Mouse (Mus musculus): Measurements from ENCODE around the gene Atp5l. TPM values are rescaled to one million over a fixed set of nuclear protein-coding genes. Genes with fewer than 3 reads are reported as not detected.

The Atp5l gene
- polyA plus RNA-seq, 1 experiment from 2014 or later = 863 TPM

GRCm38 (mm10) chr9:44890122-44890521 lies 30.4 kb downstream of the Atp5l start:
- Histone ChIP-seq H3K27ac (no peak overlapping the region), H3K9me3 (no peaks in the 10 kb centered on the region), H3K4me3 (no peak overlapping the region), H3K9ac (no peak overlapping the region), H3K4me2 (no peak overlapping the region), H3K4me1 (replicated peaks) (no peaks in the 10 kb centered on the region), H3K36me3 (no peaks in the 10 kb centered on the region), H3K27me3 (peaks cover 13% of the 10 kb centered on the region; the same call in 1 of the 2 replicates)
- WGBS = 71% methylated on average over 2 of the region's 2 CpGs
- no peak for ATAC-seq (ENCODE audit: low FRiP score)

DNA sequence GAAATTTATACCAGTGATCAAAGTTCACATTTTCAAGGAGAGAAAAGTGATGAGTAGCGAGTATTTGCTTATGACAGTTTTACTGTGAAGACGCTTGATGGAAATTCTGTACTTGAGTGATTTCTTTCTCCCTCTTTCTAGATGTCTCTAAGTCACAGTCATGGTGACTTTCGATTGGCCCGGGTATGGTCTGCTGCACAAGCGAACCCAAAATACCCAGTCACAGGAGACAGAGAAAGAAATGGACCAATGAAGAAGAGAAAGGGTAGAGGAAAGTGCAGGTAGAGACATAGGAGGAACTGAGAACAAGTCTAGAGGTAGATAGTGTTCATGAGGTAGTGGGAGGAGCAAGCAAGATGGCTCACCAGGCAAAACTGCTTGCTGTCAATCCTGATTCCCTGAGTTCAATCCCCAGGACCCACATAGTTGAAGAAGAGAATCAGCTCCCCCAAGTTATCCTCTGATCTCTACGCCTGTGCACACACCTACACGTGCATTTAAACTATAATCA lies 32.4 kb downstream of the Atp5l start:
- 87% methylated on average over 7 of the region's 7 CpGs for WGBS
- H3K4me3 ChIP-seq = no peak overlapping the region
- H3K4me2 ChIP-seq = no peak overlapping the region
- H3K4me1 ChIP-seq (replicated peaks) = peaks cover 3% of the 10 kb centered on the region; the same call in 1 of the 2 replicates
- no peak for ATAC-seq (ENCODE audit: low FRiP score)
- H3K9me3 ChIP-seq = no peaks in the 10 kb centered on the region
- H3K36me3 ChIP-seq = no peaks in the 10 kb centered on the region
- H3K27ac ChIP-seq = no peak overlapping the region
- H3K9ac ChIP-seq = no peak overlapping the region
- 0 out of 2 replicates have a peak, but pooled peaks cover 10% of the 10 kb centered on the region for H3K27me3 ChIP-seq

DNA sequence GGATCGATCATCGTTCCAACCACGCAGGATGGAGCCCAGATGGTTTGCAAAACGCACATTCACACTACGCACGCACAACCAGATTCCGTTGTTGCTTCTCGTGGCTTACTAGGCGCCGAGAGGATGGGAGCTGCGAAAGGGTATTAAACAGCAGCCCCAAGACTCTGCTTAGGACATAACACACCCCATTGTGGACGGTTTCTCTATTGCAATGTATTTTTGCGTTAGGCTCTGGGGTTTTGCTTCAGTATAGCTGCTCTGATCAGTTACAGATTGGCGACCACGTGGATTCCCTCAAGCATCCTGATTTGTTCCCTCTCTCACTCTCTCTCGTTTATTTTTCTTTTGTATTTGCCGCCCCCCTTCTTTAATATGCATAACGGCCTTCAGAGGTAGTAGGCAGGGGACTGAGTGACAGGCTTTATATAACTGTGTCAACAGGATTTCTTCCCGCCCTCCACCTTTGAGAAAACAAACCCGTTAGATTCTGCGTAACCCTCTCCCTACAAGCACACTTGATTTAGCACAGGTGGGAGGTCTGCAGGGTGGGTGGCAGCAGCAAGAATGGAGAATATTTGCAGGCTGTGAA lies 37.5 kb downstream of the Atp5l start:
- under 1% methylated on average over 21 of the region's 21 CpGs for WGBS
- H3K36me3 ChIP-seq = no peaks in the 10 kb centered on the region

GRCm38 (mm10) chr9:44882436-44882980 lies 38.0 kb downstream of the Atp5l start:
- Histone ChIP-seq H3K27me3 (0 out of 2 replicates have a peak, but pooled peaks cover 5% of the 10 kb centered on the region), H3K4me2 (peak overlapping the region; percentile 90), H3K4me3 (peak overlapping the region; percentile 97), H3K36me3 (0 out of 2 replicates have a peak, but pooled peaks cover under 1% of the 10 kb centered on the region), H3K9ac (peak overlapping the region; percentile 99), H3K27ac (peak overlapping the region; percentile 100), H3K4me1 (replicated peaks) (peaks cover 33% of the 10 kb centered on the region), H3K9me3 (no peaks in the 10 kb centered on the region)
- peak; percentile 73 for ATAC-seq (ENCODE audit: low FRiP score)
- under 1% methylated on average over 26 of the region's 27 CpGs for WGBS

More for the DNA sequence above, 37.5 kb downstream of the Atp5l start:
- Histone ChIP-seq H3K9ac (peak overlapping the region; percentile 99), H3K9me3 (no peaks in the 10 kb centered on the region), H3K27me3 (0 out of 2 replicates have a peak, but pooled peaks cover 5% of the 10 kb centered on the region), H3K4me1 (replicated peaks) (peaks cover 27% of the 10 kb centered on the region), H3K4me2 (peak overlapping the region; percentile 90), H3K4me3 (peak overlapping the region; percentile 97), H3K27ac (peak overlapping the region; percentile 100)
- peak; percentile 22 for ATAC-seq (ENCODE audit: low FRiP score)

DNA sequence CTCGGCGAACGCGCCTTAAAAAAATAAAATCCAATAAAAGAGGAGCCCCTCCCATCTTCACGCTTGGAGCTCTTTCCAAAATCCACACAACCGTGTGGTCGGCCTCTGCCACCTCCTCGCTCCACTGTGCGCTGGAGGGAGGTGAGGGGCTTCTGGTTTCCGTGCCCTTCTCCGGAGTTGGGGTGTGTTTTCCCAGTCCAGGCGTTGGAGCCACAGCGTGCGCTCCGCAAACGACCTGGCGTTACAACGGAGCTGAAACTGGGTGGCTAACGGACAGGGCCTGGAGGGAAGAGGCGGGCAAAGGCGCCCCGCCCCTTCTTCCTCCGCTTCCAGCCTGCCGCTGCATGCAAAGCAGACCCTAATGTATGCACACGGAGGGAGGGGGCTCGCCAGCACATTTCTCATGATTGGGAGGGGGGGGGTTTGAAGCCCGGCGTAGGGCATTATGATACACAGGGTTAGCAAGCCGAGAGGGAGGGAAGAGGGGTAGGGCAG lies 38.6 kb downstream of the Atp5l start:
- 0 out of 2 replicates have a peak, but pooled peaks cover 5% of the 10 kb centered on the region for H3K27me3 ChIP-seq
- peak; percentile 72 for ATAC-seq (ENCODE audit: low FRiP score)
- 0 out of 2 replicates have a peak, but pooled peaks cover 4% of the 10 kb centered on the region for H3K36me3 ChIP-seq
- H3K4me1 ChIP-seq (replicated peaks) = peaks cover 38% of the 10 kb centered on the region
- peak overlapping the region; percentile 97 for H3K4me3 ChIP-seq
- WGBS = under 1% methylated on average over 29 of the region's 29 CpGs
- peak overlapping the region; percentile 90 for H3K4me2 ChIP-seq
- peak overlapping the region; percentile 100 for H3K27ac ChIP-seq
- H3K9ac ChIP-seq = peak overlapping the region; percentile 99
- H3K9me3 ChIP-seq = no peaks in the 10 kb centered on the region

- peaks cover 44% of the 10 kb centered on the region for H3K4me1 ChIP-seq (replicated peaks)
- peak within 1 kb of the TSS; percentile 97 for H3K4me3 ChIP-seq
- peak within 1 kb of the TSS; percentile 100 for H3K27ac ChIP-seq
- H3K36me3 ChIP-seq = 0 out of 2 replicates have a peak, but pooled peaks cover 4% of the 10 kb centered on the region
- H3K9ac ChIP-seq = peak within 1 kb of the TSS; percentile 99
- peak; percentile 70 for ATAC-seq (ENCODE audit: low FRiP score)
- H3K9me3 ChIP-seq = no peaks in the 10 kb centered on the region
- H3K27me3 ChIP-seq = 0 out of 2 replicates have a peak, but pooled peaks cover 5% of the 10 kb centered on the region
- peak within 1 kb of the TSS; percentile 98 for H3K4me2 ChIP-seq
- 0% methylated on average over 43 of the region's 71 CpGs for WGBS
Observed at GRCm38 (mm10) chr9:44881221-44881871, 39.2 kb downstream of the Atp5l start, which contains the start of gene Kmt2a. Gene Kmt2a, minus strand, starts transcription at chr9:44881296.

GRCm38 (mm10) chr9:44880309-44881081 lies 40.0 kb downstream of the Atp5l start:
- 0 out of 2 replicates have a peak, but pooled peaks cover 2% of the 10 kb centered on the region for H3K27me3 ChIP-seq
- peak overlapping the region; percentile 98 for H3K4me2 ChIP-seq
- peak overlapping the region; percentile 100 for H3K27ac ChIP-seq
- 0 out of 2 replicates have a peak, but pooled peaks cover 4% of the 10 kb centered on the region for H3K36me3 ChIP-seq
- ATAC-seq (ENCODE audit: low FRiP score) = peak; percentile 21; the same call in 1 of the 2 replicates
- H3K4me3 ChIP-seq = peak overlapping the region; percentile 97
- H3K4me1 ChIP-seq (replicated peaks) = peaks cover 53% of the 10 kb centered on the region
- H3K9me3 ChIP-seq = no peaks in the 10 kb centered on the region
- H3K9ac ChIP-seq = peak overlapping the region; percentile 99
- 0% methylated on average over 18 of the region's 44 CpGs for WGBS

- Histone ChIP-seq H3K9ac (peak overlapping the region; percentile 99), H3K27ac (peak overlapping the region; percentile 100), H3K4me3 (peak overlapping the region; percentile 97), H3K9me3 (no peaks in the 10 kb centered on the region), H3K4me1 (replicated peaks) (peaks cover 59% of the 10 kb centered on the region), H3K27me3 (no peaks in the 10 kb centered on the region), H3K4me2 (peak overlapping the region; percentile 98), H3K36me3 (0 out of 2 replicates have a peak, but pooled peaks cover 4% of the 10 kb centered on the region)
- under 1% methylated on average over 13 of the region's 13 CpGs for whole genome bisulfite sequencing
- no peak for ATAC-seq (ENCODE audit: low FRiP score)
Observed at GRCm38 (mm10) chr9:44879694-44880271, 40.8 kb downstream of the Atp5l start.

DNA sequence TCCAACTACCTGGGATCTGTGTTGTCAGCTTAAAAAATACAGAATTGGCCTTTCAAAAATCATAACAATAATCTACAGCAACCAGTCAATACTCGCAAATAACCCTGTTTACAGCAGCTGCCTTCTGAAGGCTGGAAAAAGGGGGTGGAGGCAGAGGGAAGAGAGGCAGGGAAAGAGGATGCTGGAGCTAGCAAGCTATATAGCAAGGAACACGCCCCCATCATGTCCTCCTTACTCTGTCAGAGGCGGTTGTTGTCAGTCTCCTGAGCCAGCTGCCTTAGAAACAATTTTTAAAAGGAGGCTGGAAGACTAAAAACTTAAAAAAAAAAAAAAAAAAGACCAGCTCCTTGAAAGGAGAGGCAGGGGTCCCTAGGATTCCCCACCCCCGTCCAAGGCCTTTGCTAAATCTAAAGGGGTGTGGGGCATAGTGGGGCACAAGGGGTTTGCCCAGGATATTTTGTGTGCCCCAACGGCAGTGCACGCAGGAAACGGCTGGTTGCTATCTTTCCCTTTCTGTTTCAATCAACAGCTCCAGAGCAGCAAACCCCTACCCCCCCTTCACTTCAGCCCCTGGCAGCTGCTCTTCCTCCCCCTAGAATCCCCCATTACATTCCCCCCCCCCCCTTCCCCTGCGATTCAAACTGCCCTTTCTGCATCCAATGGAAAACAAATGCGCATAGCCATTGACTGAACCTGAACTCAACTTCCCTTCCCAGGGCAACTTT lies 41.6 kb downstream of the Atp5l start:
- H3K36me3 ChIP-seq = 0 out of 2 replicates have a peak, but pooled peaks cover 4% of the 10 kb centered on the region
- H3K27ac ChIP-seq = peak overlapping the region; percentile 100
- peak overlapping the region; percentile 98 for H3K4me2 ChIP-seq
- peak overlapping the region; percentile 97 for H3K4me3 ChIP-seq
- H3K4me1 ChIP-seq (replicated peaks) = peaks cover 67% of the 10 kb centered on the region
- 20% methylated on average over 9 of the region's 9 CpGs for WGBS
- no peak for ATAC-seq (ENCODE audit: low FRiP score)
- H3K27me3 ChIP-seq = no peaks in the 10 kb centered on the region
- H3K9ac ChIP-seq = peak overlapping the region; percentile 99
- H3K9me3 ChIP-seq = no peaks in the 10 kb centered on the region

DNA sequence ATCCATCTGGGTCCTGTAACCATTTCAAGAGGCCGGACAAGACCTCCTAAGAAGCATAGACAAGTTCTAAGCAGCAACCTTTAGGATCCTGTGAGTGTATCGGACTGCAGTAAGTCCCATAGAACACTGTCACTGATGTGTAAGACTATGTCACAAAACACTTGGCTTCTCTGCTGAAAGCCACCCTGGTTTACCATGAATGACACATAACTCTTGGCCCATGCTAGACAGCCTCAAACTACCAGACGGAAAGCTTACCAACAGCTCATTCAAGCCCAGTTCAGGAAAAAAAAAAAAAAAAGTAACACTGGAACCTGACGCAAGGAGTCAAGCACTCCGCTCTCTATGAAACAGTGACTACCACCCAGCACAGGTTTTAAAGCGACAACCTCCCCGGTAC lies 42.9 kb downstream of the Atp5l start:
- Histone ChIP-seq H3K4me3 (peak overlapping the region; percentile 4; the same call in 1 of the 2 replicates), H3K27me3 (no peaks in the 10 kb centered on the region), H3K4me1 (replicated peaks) (peaks cover 74% of the 10 kb centered on the region), H3K27ac (no peak overlapping the region), H3K9me3 (no peaks in the 10 kb centered on the region), H3K36me3 (0 out of 2 replicates have a peak, but pooled peaks cover 4% of the 10 kb centered on the region), H3K9ac (0 out of 2 replicates have a peak overlapping the region, but pooled peaks have one; percentile 13), H3K4me2 (peak overlapping the region; percentile 98)
- ATAC-seq (ENCODE audit: low FRiP score) = no peak
- WGBS = 86% methylated on average over 7 of the region's 7 CpGs
